15 mouse cellular contexts compared by ENCODE assay signal in genomic region chr11:8109286-8109685, GRCm38 (mm10).
"Had no signal": no experiment of that assay in that cellular context is flagged by ENCODE, and none has a peak within 500 bp of the region (broad histone marks: within the 10 kb centered on the region; RNA-seq: fewer than 3 reads in every experiment).

No protein-coding gene starts in this region.

- H3K27ac ChIP-seq: kidney, postnatal 0 days; limb, embryonic 15.5 days; liver, embryonic 15.5 days; neural tube, embryonic 12.5 days; stomach, embryonic 15.5 days had no signal

- ATAC-seq: lung, postnatal 0 days had no signal

- H3K9me3 ChIP-seq: limb, embryonic 15.5 days; liver, embryonic 15.5 days; neural tube, embryonic 12.5 days; stomach, embryonic 15.5 days had no signal

- H3K4me1 ChIP-seq: limb, embryonic 15.5 days; liver, embryonic 15.5 days; neural tube, embryonic 12.5 days; stomach, embryonic 15.5 days had no signal

- H3K4me2 ChIP-seq: limb, embryonic 15.5 days; liver, embryonic 15.5 days; neural tube, embryonic 12.5 days; stomach, embryonic 15.5 days had no signal

- H3K36me3 ChIP-seq: limb, embryonic 15.5 days; liver, embryonic 15.5 days; neural tube, embryonic 12.5 days; stomach, embryonic 15.5 days had no signal

- DNase-seq: kidney, adult 9 months; kidney, postnatal 36 days; layer of hippocampus, adult 9-11 months; layer of hippocampus, postnatal 36 days; lung, adult 2 months; lung, postnatal 36 days; midbrain, embryonic 14.5 days; right cerebral cortex, postnatal 4 days; thymus, postnatal 4 days had no signal

- H3K9ac ChIP-seq: limb, embryonic 15.5 days; liver, embryonic 15.5 days; neural tube, embryonic 12.5 days; stomach, embryonic 15.5 days had no signal

- H3K4me3 ChIP-seq: limb, embryonic 15.5 days; liver, embryonic 15.5 days; neural tube, embryonic 12.5 days; stomach, embryonic 15.5 days had no signal

- H3K27me3 ChIP-seq: limb, embryonic 15.5 days; liver, embryonic 15.5 days; neural tube, embryonic 12.5 days; stomach, embryonic 15.5 days had no signal
